Mouse (Mus musculus): ENCODE measurements around the gene Mecr.

Gene Mecr

DNA sequence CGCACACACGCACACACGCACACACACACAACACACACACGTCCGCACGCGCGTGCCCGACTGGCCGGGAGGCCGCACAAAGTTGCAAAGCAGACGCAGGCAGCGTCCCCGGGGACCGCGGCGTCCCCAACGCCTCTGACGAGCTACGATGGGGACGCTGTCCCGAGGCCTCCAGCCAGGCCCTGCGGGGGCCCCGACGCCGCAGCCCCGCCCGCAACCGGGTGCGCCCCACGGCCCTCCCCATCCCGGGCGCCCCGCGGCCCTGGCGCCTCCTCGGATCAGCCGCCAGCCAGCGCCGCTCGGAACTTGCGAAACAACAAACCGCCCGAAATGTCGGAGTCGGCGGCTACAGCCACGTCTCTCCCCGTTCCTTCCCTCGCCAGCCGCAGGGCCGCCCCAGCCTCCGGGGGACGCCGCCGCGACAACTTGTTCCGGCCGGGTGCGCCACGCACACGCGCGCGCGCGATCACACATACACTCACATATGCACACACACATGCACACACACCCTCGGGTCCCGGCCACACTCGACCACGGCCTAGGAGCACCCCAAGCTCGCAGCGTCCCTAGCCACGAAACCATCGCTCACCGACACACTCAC lies 6.3 kb upstream of the Mecr start:
- DNase-seq (ENCODE audit: low read depth) = peak; percentile 45

DNA sequence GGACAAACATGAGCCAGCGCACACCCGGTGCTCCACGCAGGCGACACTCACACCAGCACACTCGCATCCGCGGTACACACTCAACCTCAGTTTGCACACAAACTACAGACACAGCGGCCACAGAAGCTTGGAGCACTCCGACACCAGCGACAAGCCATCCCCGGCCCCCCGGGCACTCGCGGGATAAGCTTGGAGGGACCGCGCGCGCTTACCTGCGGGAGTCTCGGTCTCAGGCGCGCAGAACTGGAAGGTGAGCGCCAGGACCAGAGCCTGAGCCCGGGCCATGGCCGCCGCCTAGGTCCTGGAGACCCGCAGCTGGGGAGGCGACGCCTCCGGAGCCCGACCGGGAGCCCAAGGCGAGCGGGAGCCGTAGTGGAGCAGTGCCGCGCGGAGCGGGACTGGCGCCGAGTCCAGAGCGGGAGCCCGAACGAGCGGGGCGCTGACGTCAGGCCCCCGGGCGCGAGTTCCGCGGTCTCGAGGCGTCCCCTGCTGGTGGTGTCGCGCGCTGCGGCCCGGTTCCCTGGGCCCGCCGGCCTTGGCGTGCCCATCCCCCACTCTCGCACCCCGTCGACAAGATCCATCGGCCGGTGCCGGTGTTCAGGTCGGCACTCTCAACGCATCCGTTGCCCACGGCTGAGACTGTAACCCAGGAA lies 5.3 kb upstream of the Mecr start, which contains the start of gene Ptpru:
TSS of gene Ptpru (minus strand) at position 417 of the 653 bp plus-strand sequence.
- peak; percentile 85 for DNase-seq (ENCODE audit: low read depth)

DNA sequence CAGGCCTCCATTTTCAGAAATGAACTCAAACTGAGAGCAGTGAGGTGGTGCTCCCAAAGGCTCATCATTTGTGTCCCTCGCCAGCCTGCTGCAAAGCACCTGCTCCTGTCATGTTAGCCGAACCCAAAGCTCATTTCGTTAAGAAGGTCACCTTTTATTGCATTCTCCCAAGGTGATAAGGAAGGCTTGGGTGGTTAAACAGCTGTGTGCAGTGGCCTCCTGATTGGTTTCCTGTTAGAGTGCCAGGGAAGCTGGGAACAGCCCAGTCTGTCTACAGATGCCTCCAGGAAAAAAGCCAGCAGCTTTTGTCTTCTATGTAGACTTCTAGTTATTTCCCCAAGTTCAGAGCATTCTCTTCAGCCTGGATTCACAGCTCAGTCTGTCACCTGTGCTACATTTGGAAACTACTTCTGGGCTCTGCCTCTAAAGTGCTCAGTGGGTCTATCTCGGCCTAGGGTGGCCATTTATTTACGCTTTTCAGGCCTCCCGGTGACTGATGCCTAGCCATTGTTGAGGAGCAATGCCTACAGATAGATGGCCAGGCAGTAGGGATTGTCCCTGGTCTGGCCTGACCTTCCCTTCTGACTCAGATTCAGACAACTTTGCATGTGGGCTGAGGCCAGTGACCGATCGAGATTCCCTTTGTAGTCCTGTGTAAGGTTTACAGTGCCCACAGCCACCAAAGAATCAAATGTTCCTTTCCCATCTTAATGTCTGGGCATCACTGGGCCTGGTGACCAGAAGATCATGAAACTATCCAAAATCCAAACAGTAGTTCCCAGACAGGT lies 2.9 kb downstream of the Mecr start:
- no peak for DNase-seq (ENCODE audit: low read depth)

DNA sequence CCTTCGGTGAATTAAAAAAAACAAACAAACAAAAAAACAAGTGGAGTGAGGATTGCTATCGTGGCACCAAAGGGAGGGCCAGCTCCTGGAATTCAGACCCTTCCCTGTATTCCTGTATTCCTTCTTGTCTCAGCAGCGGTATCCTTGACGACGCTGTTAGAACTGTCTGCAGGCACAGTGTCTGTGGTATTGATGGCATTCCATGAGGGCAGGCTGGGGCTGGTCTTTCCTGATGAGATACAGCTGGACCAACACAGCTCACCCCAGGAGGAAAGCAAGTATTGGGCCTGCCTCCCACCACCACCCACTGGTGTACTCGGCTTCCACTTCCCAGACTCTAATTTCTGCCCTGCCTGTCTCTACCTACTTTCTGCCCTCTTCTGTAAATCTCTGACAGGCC lies 4.8 kb downstream of the Mecr start:
- DNase-seq (ENCODE audit: low read depth) = no peak

DNA sequence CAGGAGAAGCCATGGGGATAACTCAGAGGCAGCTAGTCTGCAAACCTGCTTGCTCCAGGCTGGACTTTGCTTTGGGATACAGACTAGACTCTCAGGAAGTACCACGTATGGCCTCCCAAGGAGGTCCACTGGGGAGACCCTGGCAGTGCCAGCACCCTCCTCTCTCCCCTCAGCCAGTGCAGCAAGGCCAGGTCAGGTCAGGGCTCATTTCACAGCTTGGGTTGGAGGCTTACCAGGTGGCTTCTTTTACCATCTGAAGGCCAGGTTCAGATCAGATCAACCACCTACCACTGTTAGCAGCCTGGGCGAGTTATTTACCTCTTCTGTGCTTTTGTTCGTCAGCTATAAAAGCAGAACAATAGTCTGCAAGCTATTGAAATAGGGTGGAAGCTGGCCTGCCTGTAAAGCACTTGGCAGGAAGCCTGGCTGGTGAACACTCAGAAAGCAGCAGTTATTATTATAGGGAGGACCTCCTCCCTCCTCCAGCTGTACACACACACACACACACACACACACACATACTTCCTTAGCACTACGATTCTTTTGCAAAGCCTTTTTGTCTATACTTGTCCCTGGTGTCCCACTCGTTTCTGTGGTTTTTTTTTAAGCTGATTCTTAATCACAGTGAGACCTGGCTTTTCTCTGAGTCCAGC lies 6.8 kb downstream of the Mecr start:
- DNase-seq (ENCODE audit: low read depth) = no peak

DNA sequence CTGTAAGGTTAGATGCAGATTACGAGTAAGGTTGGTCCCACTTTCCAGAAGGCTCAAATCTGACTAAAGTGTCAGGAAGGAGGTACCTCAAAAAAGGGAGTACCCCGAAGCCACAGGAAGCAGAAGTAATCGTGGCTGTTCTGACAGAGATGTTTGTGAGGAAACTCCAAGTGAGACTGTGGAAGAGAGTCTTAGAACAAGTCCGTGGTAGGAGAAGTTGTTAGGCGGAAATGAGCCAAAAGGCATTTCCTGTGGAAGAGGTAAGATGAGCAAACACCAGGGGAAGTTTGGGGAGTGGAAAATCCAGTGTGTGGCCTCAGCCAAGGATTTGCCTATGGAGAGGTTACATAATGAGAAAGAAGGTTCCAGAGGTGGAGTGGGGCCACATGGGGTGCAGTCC lies 11.7 kb downstream of the Mecr start:
- no peak for DNase-seq (ENCODE audit: low read depth)

DNA sequence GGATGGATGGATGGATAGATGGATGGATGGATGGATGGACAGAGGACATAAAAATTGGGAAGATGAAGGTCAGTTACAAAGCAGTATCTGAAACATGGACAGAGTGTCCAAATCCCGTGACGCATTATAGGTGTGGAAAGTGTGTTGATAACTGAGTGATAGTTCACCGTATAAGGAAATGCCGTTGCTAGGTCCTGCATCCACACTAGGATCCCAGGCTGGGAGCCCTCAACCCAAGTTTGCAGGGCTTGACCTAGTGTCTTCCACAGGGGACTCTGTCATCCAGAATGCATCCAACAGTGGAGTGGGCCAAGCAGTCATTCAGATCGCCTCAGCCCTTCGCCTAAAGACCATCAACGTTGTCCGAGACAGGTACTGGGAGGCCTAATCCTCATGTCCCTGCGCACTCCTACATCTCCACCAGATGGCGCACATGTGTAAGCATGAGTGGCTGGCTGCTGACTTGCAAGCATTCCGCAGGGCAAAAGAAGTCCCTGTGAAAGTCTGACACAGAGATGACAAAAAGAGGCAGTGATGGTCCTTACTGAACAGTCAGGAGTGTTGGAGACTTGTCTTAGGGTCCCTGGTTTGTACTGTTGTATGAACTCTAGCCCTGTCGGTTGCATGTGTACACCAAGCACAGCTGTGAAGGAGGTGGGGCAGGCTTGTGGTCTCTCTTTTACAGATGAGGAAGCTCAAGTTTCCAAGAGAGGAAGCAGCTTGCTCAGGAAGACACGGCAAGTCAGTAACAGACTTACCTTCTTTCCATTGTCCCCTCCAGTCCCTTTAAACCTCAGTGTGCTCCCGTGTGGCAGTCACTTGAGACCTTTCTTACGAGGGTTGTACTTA lies 17.4 kb downstream of the Mecr start:
- DNase-seq (ENCODE audit: low read depth) = peak; percentile 88

DNA sequence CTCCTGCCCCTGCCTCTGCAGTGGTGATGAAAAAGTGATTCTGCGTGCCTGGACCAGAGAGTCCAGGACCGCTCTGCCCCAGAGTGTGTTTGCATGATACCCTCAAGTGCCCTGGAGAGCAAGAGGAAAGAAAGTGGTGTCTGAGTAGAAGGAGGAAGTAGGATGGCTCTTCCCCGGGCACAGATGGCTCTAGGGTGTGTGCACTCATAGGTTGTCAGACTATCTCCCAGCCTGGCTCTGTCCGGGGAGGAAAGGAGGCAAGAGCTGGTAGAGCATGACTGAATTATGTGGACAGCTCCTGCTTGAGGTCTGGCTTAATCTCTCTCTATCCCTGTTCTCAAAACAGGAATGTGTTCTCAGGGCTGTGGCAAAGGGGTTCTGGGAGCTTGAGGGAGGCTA lies 18.1 kb downstream of the Mecr start:
- DNase-seq (ENCODE audit: low read depth) = no peak

DNA sequence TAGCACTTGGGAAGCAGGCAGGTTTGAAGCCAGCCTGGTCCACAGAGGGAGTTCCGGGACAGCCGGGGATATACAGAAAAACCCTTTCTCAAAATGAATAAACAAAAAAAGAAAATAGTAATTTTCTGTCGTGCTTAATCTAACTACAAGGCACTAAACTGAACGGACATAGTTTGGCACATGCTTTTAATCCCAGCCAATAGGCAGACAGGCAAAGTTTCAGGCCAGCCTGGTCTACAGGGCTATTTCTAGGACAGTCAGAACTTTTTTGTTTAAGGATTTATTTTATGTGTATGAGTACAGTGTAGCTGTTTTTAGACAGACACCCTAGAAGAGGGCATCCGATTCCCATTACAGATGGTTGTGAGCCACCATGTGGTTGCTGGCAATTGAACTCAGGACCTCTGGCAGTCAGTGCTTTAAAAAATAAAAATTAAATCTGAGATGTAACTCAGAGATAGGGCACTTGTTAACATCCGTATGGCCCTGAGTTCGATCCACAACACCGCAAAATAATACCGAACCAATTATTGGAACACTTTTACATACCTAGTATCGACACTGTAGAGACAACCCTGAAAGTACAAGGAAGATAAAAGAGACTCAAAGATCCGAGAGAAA lies 29.5 kb downstream of the Mecr start:
- no peak for DNase-seq (ENCODE audit: low read depth)

DNA sequence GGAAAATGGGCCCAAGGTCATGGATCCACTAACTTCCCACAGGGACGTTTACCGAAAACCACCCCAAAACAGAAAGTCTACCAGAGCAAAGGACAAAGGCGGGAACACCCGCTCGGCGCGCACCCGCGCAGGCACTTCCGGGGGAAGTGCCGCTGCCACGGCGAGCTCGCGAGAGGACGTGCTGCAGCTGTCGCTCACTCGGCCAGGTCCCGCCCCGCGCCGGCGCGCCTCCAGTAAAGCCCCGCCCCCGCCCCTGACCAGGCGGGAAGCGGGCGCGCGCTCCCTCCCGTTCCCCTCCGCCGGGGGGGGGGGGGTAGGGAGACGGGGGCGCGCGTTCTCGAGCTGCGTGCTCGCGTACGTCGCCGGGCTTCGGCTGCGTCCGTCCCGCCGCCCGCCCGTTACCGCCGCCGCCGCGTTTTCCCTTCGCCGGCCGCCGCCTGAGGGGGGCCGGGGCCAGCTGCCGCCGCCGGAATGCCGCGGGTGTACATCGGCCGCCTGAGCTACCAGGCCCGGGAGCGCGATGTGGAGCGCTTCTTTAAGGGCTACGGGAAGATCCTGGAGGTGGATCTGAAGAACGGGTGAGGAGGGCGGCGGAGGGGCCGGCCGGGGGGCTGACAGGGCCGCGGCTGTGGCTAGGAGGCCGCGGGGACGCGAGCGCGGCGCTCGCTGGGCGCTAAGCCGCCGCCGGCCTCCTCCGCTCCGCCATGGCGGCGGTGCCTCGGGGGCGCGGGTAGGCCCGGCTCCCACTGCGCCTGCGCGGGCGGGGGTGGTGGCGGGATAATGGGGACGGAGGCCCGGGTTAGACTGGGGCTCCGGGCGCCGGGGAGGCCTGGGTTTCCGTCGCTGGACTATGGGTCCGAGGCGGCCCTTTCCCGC lies 30.3 kb downstream of the Mecr start, which contains the start of gene Srsf4:
TSS of gene Srsf4 (plus strand) at position 325 of the 876 bp plus-strand sequence.
- DNase-seq (ENCODE audit: low read depth) = peak; percentile 97

DNA sequence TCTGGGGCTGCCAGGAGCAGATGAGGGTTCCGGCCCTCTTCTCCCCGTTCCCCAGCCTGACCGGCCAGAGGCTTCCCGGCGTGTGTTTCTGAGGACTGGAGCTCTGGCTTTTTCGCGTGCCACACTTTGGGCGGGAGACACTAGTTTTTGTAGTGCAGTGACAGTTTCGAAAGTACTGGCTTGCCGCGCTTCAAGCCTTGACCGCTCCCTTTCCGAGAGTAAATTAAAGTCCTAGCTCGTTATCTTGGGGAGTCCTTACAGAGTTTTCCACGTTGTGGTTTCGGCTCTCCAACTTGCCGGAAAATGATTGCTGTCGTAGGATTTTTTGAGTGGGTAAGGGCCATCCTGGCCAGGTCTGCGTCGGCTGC lies 30.9 kb downstream of the Mecr start:
- DNase-seq (ENCODE audit: low read depth) = no peak

DNA sequence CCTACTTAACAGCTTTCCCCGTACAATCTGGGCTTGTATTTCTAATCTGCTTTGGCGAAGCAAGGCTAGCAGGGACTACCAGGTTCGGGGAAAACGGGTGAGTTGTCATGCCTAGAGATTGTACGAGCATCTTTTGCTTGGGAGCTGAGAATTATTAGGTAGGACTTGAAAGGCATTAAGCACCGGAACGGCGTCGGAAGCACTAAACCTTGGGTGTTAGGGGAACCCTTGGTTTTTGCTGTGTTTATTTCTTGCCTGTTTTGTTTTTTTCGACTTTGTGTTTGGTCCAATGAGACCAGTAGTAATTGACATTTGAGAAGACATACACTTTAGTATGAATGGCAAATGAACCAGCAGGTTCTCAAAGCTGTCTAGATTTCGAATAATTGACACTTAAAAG lies 31.3 kb downstream of the Mecr start:
- no peak for DNase-seq (ENCODE audit: low read depth)

DNA sequence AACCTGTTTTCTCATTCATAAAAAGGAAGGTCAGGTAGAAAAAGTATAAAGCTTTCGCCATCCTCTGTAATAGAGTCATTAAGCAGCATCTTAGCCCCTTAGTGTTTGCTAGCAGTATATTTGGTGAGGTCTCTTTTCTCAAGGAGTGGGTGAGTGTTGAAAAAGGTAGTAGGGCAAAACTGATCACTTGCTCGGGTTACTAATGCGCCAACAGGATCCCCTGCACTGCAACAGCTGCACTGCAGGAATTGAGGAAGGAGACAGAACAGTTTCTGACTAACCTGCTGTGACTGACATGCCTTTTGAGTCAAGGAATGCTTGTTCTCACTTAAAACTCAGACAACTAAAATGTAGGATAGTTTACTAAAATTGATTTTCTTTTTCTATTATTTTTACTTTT lies 32.0 kb downstream of the Mecr start:
- DNase-seq (ENCODE audit: low read depth) = peak; percentile 29

DNA sequence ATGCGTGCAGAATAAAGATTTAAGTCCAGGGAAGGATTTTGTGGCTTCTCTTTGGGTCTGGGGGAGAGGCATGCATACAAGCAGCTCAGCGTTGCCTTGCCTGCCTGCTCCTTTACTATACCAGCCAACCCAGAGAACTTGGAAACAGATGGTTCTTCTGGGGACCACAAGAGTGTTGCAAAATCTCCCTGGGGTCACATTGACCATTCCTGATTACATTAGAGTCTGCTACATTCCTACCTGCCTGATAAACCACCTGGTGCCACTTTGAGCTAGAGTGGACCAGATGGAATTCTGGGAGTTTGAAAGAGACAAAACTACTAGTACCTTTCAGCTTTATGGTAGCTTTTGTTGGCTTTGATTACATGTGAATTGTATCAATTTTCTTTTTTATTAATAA lies 33.6 kb downstream of the Mecr start:
- DNase-seq (ENCODE audit: low read depth) = no peak

DNA sequence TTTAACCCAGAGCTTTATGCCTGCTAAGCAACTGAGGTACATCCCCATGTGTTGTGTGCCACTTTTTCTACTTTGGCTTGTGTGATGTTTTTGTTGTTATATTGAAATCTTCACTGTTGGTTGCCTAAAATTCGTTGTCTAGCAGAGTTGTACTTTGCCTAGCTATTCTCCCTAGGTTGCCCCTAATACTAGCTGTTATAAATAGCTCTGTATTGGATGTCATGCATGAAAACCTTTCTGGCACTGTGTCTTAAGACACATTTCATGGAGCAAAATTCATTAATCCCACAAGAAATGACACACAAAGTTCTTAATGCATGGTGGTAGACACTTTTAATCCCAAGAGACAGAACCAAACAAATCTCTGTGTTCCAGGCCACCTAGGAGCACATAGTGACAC lies 36.4 kb downstream of the Mecr start:
- no peak for DNase-seq (ENCODE audit: low read depth)

DNA sequence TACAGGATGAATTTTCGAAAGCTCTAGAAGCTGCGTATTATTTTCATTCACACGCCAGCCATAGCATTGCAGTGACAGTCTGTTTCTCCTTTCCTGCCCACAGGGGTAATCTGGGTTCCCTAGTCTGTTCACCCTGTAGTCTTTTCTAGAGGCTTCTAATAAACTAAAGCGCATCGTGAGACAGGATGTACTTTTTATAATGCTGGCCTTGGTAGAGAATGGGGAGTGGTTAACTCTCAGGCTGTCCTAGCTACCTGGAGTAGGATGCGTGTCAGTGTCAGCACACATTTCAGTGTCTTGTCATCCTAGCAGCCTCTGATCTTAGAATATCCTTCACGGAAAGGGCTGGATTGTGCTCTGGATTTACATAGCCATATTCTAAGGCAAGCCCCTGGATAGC lies 38.0 kb downstream of the Mecr start:
- peak; percentile 29 for DNase-seq (ENCODE audit: low read depth)

DNA sequence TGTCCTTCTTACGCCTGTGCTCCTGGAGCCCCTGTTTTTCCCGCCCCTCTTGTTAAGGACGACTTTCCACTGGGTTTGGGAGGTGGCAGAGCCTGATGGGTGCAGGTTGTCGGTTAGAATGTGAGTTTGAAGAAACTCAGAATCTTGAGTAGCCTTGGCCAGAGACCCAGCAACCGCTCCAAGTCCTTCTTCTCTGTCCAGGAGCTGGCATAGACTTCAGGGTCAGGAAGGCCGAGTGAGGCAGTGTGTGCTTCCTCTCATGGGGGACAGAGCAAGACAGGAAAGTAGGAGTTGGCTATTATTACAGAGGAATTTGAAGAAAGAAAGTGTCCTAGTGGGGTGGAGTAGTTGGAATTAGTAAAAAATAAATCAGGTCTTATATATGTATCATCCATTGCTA lies 40.3 kb downstream of the Mecr start:
- DNase-seq (ENCODE audit: low read depth) = no peak

DNA sequence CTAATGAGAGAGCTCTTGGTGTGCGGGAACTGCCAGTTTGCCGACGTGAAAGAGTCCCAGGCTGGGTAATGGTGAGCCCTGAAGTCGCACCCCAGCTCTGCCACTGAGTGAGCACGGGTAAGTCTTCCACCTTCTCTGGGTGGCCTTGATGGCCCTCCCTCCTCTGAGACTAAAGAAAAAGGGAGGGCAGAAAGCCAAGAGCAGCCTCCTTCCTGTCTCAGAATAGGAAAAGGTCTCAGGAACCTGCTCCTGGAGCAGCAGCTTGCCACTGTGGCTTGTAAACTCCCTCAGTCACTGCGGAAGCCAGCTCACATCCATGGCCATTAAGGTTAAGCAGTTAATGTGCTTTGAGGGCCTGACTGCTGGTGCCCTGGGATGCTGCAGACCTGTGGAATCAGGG lies 42.1 kb downstream of the Mecr start:
- no peak for DNase-seq (ENCODE audit: low read depth)

DNA sequence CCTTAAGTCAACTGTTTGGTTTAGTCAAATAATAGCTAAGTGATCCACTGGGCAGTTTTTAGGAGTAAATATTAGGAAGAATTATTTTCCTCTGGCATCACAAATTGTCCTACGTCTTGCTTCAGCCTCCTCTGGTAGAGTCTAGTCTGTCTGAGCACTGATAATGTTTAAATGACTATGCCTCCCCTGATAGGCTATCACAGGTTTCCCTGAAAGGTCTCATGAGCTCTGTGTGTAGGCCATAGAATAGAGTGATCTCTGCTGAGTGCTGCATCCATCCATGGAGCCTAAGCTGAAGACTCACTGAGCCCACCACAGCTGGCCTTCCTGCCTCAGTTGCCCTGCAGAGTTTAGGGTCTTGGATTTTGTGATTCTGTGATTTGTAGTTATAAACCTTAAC lies 45.3 kb downstream of the Mecr start:
- DNase-seq (ENCODE audit: low read depth) = no peak

DNA sequence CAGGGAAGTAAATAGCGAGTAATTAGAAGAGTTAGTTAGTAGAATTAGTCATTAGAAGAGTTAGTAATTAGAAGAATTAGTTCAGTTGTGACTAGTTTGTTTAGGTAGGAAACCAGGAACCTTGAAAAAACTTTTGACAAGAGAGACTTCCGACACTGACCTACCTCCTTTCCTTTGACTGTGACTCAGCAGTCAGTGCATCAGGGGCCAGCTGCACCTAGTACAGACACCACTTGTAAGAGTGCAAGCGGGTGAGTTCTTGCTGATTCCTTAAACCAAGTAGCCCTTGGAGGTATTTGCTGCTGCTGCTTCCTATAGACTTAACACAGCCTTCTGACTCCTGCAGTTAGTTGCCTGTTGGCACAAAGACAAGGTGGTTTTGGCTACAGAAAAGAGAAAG lies 47.4 kb downstream of the Mecr start:
- DNase-seq (ENCODE audit: low read depth) = no peak

Measured in induced T-regulatory cell, adult 2 months (primary cell).